Comparison of ENCODE assay signal across 24 mouse cellular contexts in genomic region chr2:140732616-140733183, GRCm38 (mm10).
DNase-seq lines count a peak whose midpoint lies in the region; ATAC-seq and TF ChIP-seq lines count a peak whose summit lies in the region.
"Had no signal": no experiment of that assay in that cellular context is flagged by ENCODE, and none has a peak within 500 bp of the region (broad histone marks: within the 10 kb centered on the region; RNA-seq: fewer than 3 reads in every experiment).

No protein-coding gene starts in this region.

- no peak overlapping the region for H3K27ac ChIP-seq in heart, adult 2 months
- H3K27ac ChIP-seq in heart, embryonic 15.5 days: no peak overlapping the region
- H3K27ac ChIP-seq in embryonic facial prominence, embryonic 11.5 days (replicated peaks; ENCODE audit: low read depth, low read length): no peak overlapping the region
- peak overlapping the region; percentile 50; the same call in 1 of the 2 replicates for H3K27ac ChIP-seq in limb, embryonic 12.5 days
- no peak overlapping the region for H3K27ac ChIP-seq in cerebellum, adult 2 months (ENCODE audit: insufficient read depth, low read length)
- H3K27ac ChIP-seq: embryonic facial prominence, embryonic 13.5 days; forebrain, embryonic 13.5 days; kidney, postnatal 0 days; midbrain, embryonic 15.5 days; neural tube, embryonic 13.5 days had no signal

- no peak overlapping the region for H3K4me3 ChIP-seq in heart, adult 2 months
- no peak overlapping the region for H3K4me3 ChIP-seq in heart, embryonic 15.5 days
- no peak overlapping the region for H3K4me3 ChIP-seq in embryonic facial prominence, embryonic 11.5 days (ENCODE audit: low read depth, low read length)
- no peak overlapping the region for H3K4me3 ChIP-seq in limb, embryonic 12.5 days (replicated peaks)
- no peak overlapping the region for H3K4me3 ChIP-seq in cerebellum, adult 2 months (replicated peaks; ENCODE audit: insufficient read depth, low read depth, low read length)
- H3K4me3 ChIP-seq: embryonic facial prominence, embryonic 13.5 days; erythroblast, embryonic 14.5 days; forebrain, embryonic 13.5 days; midbrain, embryonic 15.5 days; myocyte; neural tube, embryonic 13.5 days had no signal

- intact Hi-C loops in heart, adult 2 months (cut with DNase I): no loop called here
- intact Hi-C loops in heart, postnatal 14 days (cut with DNase I): no loop called here

- H3K79me2 ChIP-seq in heart, adult 2 months (replicated peaks; ENCODE audit: control insufficient read depth, insufficient read depth, low read length): no peaks in the 10 kb centered on the region

- no peak for TF ChIP-seq POLR2A in heart, adult 2 months (IDR thresholded peaks at IDR 0.05; ENCODE audit: insufficient read depth, low read depth, low read length)
- no peak for TF ChIP-seq POLR2A in cerebellum, adult 2 months (IDR thresholded peaks at IDR 0.05; ENCODE audit: borderline replicate concordance, insufficient read depth, low read length)

- 0 out of 2 replicates have a peak overlapping the region, but pooled peaks have one; percentile 6 for H3K4me2 ChIP-seq in heart, embryonic 15.5 days
- no peak overlapping the region for H3K4me2 ChIP-seq in embryonic facial prominence, embryonic 11.5 days (ENCODE audit: low read depth, low read length)
- 0 out of 2 replicates have a peak overlapping the region, but pooled peaks have one; percentile 13 for H3K4me2 ChIP-seq in limb, embryonic 12.5 days
- H3K4me2 ChIP-seq: embryonic facial prominence, embryonic 13.5 days; forebrain, embryonic 13.5 days; midbrain, embryonic 15.5 days; neural tube, embryonic 13.5 days had no signal

- H3K9ac ChIP-seq in heart, adult 2 months (ENCODE audit: low read depth, low read length): no peak overlapping the region
- no peak overlapping the region for H3K9ac ChIP-seq in heart, embryonic 15.5 days
- no peak overlapping the region for H3K9ac ChIP-seq in embryonic facial prominence, embryonic 11.5 days (replicated peaks; ENCODE audit: low read length)
- no peak overlapping the region for H3K9ac ChIP-seq in limb, embryonic 12.5 days (replicated peaks)
- H3K9ac ChIP-seq: embryonic facial prominence, embryonic 13.5 days; forebrain, embryonic 13.5 days; midbrain, embryonic 15.5 days; neural tube, embryonic 13.5 days had no signal

- H3K27me3 ChIP-seq in heart, adult 2 months (ENCODE audit: control insufficient read depth, insufficient read depth, low read length): no peaks in the 10 kb centered on the region
- H3K27me3 ChIP-seq in heart, embryonic 15.5 days: no peaks in the 10 kb centered on the region
- H3K27me3 ChIP-seq in embryonic facial prominence, embryonic 11.5 days (ENCODE audit: control insufficient read depth, insufficient read depth, low read length): no peaks in the 10 kb centered on the region
- H3K27me3 ChIP-seq in limb, embryonic 12.5 days: no peaks in the 10 kb centered on the region
- H3K27me3 ChIP-seq in cerebellum, adult 2 months (ENCODE audit: control insufficient read depth, insufficient read depth, low read length): no peaks in the 10 kb centered on the region
- H3K27me3 ChIP-seq: CH12.LX; embryonic facial prominence, embryonic 13.5 days; forebrain, embryonic 13.5 days; midbrain, embryonic 15.5 days; neural tube, embryonic 13.5 days; Patski had no signal

- TF ChIP-seq EP300 in heart, adult 2 months (IDR thresholded peaks at IDR 0.05; ENCODE audit: insufficient read depth, low read depth, low read length): no peak

- ATAC-seq in heart, embryonic 15.5 days (replicated peaks; ENCODE audit: insufficient number of reproducible peaks, insufficient read depth, low FRiP score, low read depth): no peak
- no peak for ATAC-seq in embryonic facial prominence, embryonic 11.5 days (replicated peaks; ENCODE audit: insufficient number of reproducible peaks, low FRiP score, low TSS enrichment, low read depth)
- peak; percentile 63; the same call in 1 of the 2 replicates for ATAC-seq in limb, embryonic 12.5 days (ENCODE audit: insufficient number of reproducible peaks, insufficient read depth, low FRiP score, low TSS enrichment, low read depth)
- ATAC-seq: forebrain, embryonic 13.5 days; midbrain, embryonic 15.5 days; Patski had no signal

- no peak for TF ChIP-seq CTCF in heart, adult 2 months (IDR thresholded peaks at IDR 0.05)
- TF ChIP-seq CTCF in cerebellum, adult 2 months (IDR thresholded peaks at IDR 0.05; ENCODE audit: borderline replicate concordance, insufficient read depth, low read depth, low read length): no peak

- no peaks in the 10 kb centered on the region for H3K36me3 ChIP-seq in heart, adult 2 months (ENCODE audit: control insufficient read depth, insufficient read depth, low read length)
- no peaks in the 10 kb centered on the region for H3K36me3 ChIP-seq in heart, embryonic 15.5 days
- H3K36me3 ChIP-seq in embryonic facial prominence, embryonic 11.5 days (replicated peaks; ENCODE audit: control insufficient read depth, insufficient read depth, low read depth, low read length): no peaks in the 10 kb centered on the region
- no peaks in the 10 kb centered on the region for H3K36me3 ChIP-seq in limb, embryonic 12.5 days
- H3K36me3 ChIP-seq: embryonic facial prominence, embryonic 13.5 days; G1E; midbrain, embryonic 15.5 days; neural tube, embryonic 13.5 days had no signal

- no peaks in the 10 kb centered on the region for H3K9me3 ChIP-seq in heart, embryonic 15.5 days (replicated peaks)
- H3K9me3 ChIP-seq in embryonic facial prominence, embryonic 11.5 days (replicated peaks; ENCODE audit: control insufficient read depth, low read length): no peaks in the 10 kb centered on the region
- H3K9me3 ChIP-seq in limb, embryonic 12.5 days: no peaks in the 10 kb centered on the region
- H3K9me3 ChIP-seq: embryonic facial prominence, embryonic 13.5 days; forebrain, embryonic 13.5 days; G1E; midbrain, embryonic 15.5 days; neural tube, embryonic 13.5 days had no signal

- no peaks in the 10 kb centered on the region for H3K4me1 ChIP-seq in heart, adult 2 months (ENCODE audit: control insufficient read depth, insufficient read depth, low read length)
- peaks cover 3% of the 10 kb centered on the region; the same call in 1 of the 2 replicates for H3K4me1 ChIP-seq in heart, embryonic 15.5 days (replicated peaks)
- no peaks in the 10 kb centered on the region for H3K4me1 ChIP-seq in embryonic facial prominence, embryonic 11.5 days (ENCODE audit: control insufficient read depth, insufficient read depth, low read length)
- peaks cover 7% of the 10 kb centered on the region for H3K4me1 ChIP-seq in limb, embryonic 12.5 days (replicated peaks)
- no peaks in the 10 kb centered on the region for H3K4me1 ChIP-seq in cerebellum, adult 2 months (ENCODE audit: control insufficient read depth, insufficient read depth, low read length)
- H3K4me1 ChIP-seq: embryonic facial prominence, embryonic 13.5 days; forebrain, embryonic 13.5 days; midbrain, embryonic 15.5 days; neural tube, embryonic 13.5 days had no signal

- peak; percentile 23 for DNase-seq in heart, adult 11 months
- no peak for DNase-seq in heart, adult 2 months
- no peak for DNase-seq in heart, postnatal 14 days
- DNase-seq in embryonic facial prominence, embryonic 11.5 days (ENCODE audit: low spot score): peak; percentile 54
- DNase-seq in cerebellum, adult 2 months: no peak
- DNase-seq: adrenal gland, adult 2 months; cerebellum, adult 8-10 months; cerebellum, postnatal 36 days; kidney, adult 2 months; layer of hippocampus, adult 9-11 months; lung, postnatal 4 days; thymus, postnatal 25 days had no signal

- WGBS in heart, adult 2 months: 28% methylated on average over 6 of the region's 6 CpGs
- WGBS in heart, embryonic 15.5 days: 14% methylated on average over 6 of the region's 6 CpGs
- 38% methylated on average over 6 of the region's 6 CpGs for WGBS in embryonic facial prominence, embryonic 11.5 days
- WGBS in limb, embryonic 12.5 days: 18% methylated on average over 6 of the region's 6 CpGs
- whole genome bisulfite sequencing in cerebellum, adult 2 months: 70% methylated on average over 6 of the region's 6 CpGs

Comparison
In these comparisons a context has a peak if more than half of its experiments do, and no peak if none do; other contexts are left out.
1. DNase-seq: peak in heart, adult 11 months (single experiment) and embryonic facial prominence, embryonic 11.5 days (single experiment); none in heart, adult 2 months (0 of 2), heart, postnatal 14 days (0 of 2) and cerebellum, adult 2 months (0 of 2).